Mouse (Mus musculus) heart, embryonic 12.5 days (tissue): ENCODE results near the gene Srrm1. TPM values are rescaled to one million over a fixed set of nuclear protein-coding genes. Genes with fewer than 3 reads are reported as not detected.
A peak's percentile ranks its signal among the peaks of the same experiment; 100 is the strongest.

Experiments
- ATAC-seq: fragments of 200-750 bp; cut with Nextera tagmentation; 2 replicates; pipeline ENCODE4 v1.8.0; 2017; ENCODE audit warnings: moderate TSS enrichment, moderate library complexity; ENCODE audit not compliant: insufficient number of reproducible peaks, low FRiP score
- H3K27ac ChIP-seq: fragments of 300-500 bp; sonication (generic); 2 replicates; pipeline ENCODE4 v1.5.1; 2016; ENCODE audit warnings: mild to moderate bottlenecking, moderate library complexity; ENCODE audit not compliant: poor library complexity, severe bottlenecking
- H3K27me3 ChIP-seq: fragments of 300-500 bp; sonication (generic); replicated peaks from 2 replicates; pipeline ENCODE4 v1.6.1; 2016; ENCODE audit warnings: mild to moderate bottlenecking, moderate library complexity
- H3K36me3 ChIP-seq: fragments of 300-500 bp; sonication (generic); 2 replicates; pipeline ENCODE4 v1.6.1; 2016; ENCODE audit warnings: mild to moderate bottlenecking, moderate library complexity
- H3K4me1 ChIP-seq: fragments of 300-500 bp; sonication (generic); replicated peaks from 2 replicates; pipeline ENCODE4 v1.6.1; 2016; ENCODE audit warnings: mild to moderate bottlenecking
- H3K4me2 ChIP-seq: fragments of 300-500 bp; sonication (generic); 2 replicates; pipeline ENCODE4 v1.6.1; 2016; ENCODE audit warnings: mild to moderate bottlenecking, moderate library complexity
- H3K4me3 ChIP-seq: fragments of 300-500 bp; sonication (generic); 2 replicates; pipeline ENCODE4 v1.5.1; 2016; ENCODE audit warnings: mild to moderate bottlenecking
- H3K9ac ChIP-seq: fragments of 300-500 bp; sonication (generic); 2 replicates; pipeline ENCODE4 v1.6.1; 2016; ENCODE audit warnings: mild to moderate bottlenecking, moderate library complexity
- H3K9me3 ChIP-seq: fragments of 300-500 bp; sonication (generic); replicated peaks from 2 replicates; pipeline ENCODE4 v1.6.1; 2016; ENCODE audit warnings: mild to moderate bottlenecking, moderate library complexity
- WGBS: fragments of 180-500 bp; shearing (Covaris S2); methylation state at CpG from one replicate; pipeline ENCODE4 v1.1.7; 2016; 5-methylcytosine and 5-hydroxymethylcytosine counted together
- polyA plus RNA-seq: library from polyadenylated mRNA; unstranded; fragments of >200 nt; fragmentation: Nextera tagmentation; extraction: Ambion mirVana; gene quantifications from 2 replicates; pipeline ENCODE4 v1.2.1, GENCODE M21; 2016

Gene Srrm1
- polyA plus RNA-seq, 1 experiment from 2014 or later: 170 TPM

DNA sequence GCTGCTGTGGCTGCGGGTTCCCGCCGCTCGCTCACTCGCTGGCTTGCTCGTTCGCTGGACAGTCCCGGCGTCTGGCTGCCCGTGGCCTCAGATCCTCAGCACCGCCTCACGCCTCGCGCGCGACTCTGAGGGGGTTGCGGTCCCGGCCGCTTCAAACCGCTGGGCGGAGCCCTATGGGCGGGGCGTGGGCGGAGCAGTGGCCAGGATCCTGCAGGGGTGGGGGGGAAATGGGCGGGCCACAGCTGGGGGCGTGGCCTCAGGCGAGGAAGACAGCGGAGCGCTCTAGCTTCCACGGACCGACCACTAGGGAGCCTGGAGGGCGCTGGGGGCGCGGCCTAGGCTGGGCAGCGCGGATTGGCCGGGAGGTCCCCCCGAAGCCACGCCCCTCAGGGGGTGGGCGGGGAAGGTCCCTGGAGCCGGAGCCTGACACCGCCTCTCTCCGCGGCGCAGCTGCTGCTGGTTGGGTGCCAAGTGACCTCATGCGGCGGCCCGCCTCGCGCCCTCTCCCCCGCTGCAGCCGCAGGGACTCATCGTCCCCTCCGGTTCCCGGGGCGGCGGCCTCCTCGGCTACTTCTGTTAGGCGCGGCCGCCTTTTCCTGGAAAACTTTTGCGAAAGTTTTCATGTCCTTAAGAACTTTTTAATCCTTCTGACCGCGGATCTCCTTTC, 80.3 kb downstream of the Srrm1 start, which contains the start of gene Clic4:
Gene Clic4 (minus strand): TSS at position 175 of the 667 bp plus-strand sequence.
- H3K27ac ChIP-seq: peak within 1 kb of the TSS; percentile 99
- WGBS: under 1% methylated on average over 59 of the region's 64 CpGs
- H3K4me3 ChIP-seq: peak within 1 kb of the TSS; percentile 97
- H3K36me3 ChIP-seq: peaks cover 7% of the 10 kb centered on the region; the same call in 1 of the 2 replicates
- ATAC-seq: peak; percentile 98
- H3K27me3 ChIP-seq: no peaks in the 10 kb centered on the region
- H3K9me3 ChIP-seq: no peaks in the 10 kb centered on the region
- peak within 1 kb of the TSS; percentile 76 for H3K4me2 ChIP-seq
- peaks cover 49% of the 10 kb centered on the region for H3K4me1 ChIP-seq
- H3K9ac ChIP-seq: peak within 1 kb of the TSS; percentile 100

DNA sequence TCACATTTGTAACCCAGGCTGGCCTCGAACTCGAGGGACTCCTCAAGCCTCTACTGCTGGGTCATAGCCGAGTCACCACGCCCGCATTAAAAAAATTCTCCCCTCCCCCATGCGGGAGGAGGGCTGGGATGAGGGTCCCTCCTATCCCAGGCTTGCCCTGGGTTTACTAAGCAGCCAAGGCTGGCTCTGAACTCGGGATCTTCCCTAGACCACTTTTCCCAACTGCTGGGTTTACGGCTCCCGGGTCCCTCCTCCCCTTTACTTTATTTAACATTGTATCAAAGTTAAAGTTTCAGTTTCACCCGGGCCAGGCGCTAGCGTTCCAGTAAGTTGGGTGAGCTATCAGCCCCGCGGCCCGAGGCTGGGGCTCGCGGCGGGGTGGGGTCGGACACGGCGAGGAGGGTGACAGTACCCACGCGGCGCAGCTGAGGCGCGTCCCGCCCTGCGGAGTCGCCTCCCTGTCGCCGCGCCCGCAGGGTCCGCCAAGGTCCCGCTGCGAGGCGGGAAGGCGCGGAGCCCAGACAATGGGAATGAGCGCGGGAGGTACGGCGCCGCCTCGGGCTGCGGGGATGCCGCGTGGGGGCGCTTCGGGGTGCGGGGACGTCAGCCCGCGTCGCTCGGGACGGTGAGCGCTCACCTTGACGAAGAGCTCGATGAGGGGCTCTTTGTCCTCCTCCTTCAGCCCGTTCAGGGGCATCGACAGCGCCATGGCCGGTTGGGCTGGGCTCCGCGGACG, 81.1 kb downstream of the Srrm1 start:
- under 1% methylated on average over 67 of the region's 67 CpGs for WGBS
- Histone ChIP-seq H3K4me3 (peak overlapping the region; percentile 97), H3K9me3 (no peaks in the 10 kb centered on the region), H3K36me3 (peaks cover 7% of the 10 kb centered on the region; the same call in 1 of the 2 replicates), H3K27ac (peak overlapping the region; percentile 99), H3K9ac (peak overlapping the region; percentile 100), H3K27me3 (no peaks in the 10 kb centered on the region), H3K4me1 (peaks cover 49% of the 10 kb centered on the region), H3K4me2 (peak overlapping the region; percentile 76)
- ATAC-seq: peak; percentile 60

DNA sequence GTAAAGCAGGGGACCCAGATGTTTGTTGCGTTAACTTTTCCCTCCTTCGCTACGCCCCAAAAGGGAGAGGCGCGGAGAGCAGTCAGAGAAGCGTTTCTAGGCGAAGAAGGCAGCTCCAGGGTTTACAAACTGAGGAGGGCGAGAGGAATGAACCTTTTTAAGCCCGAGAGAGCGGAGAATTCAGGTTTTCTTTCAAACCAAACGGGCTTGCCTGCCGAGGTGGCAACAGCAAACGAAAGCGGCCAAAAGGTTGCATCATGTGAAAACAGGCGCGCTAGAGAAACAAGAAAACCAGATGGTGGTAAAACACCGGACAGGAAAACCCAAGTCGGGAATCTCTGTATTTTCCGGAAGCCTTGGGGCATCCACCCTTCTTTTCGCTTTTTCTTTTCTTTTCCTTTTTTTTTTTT, 81.7 kb downstream of the Srrm1 start:
- H3K9ac ChIP-seq: peak overlapping the region; percentile 100
- H3K27ac ChIP-seq: peak overlapping the region; percentile 99
- H3K4me2 ChIP-seq: peak overlapping the region; percentile 76
- ATAC-seq: no peak
- H3K9me3 ChIP-seq: no peaks in the 10 kb centered on the region
- H3K36me3 ChIP-seq: peaks cover 7% of the 10 kb centered on the region; the same call in 1 of the 2 replicates
- WGBS: under 1% methylated on average over 20 of the region's 20 CpGs
- H3K4me1 ChIP-seq: peaks cover 48% of the 10 kb centered on the region
- H3K4me3 ChIP-seq: peak overlapping the region; percentile 97
- H3K27me3 ChIP-seq: no peaks in the 10 kb centered on the region

Other genes starting within 250 kb of the Srrm1 start
- 0.04 and 0.06 TPM in 2 replicates for gene Runx3, start 232.7 kb downstream of the Srrm1 start, polyA plus RNA-seq
- gene Clic4, start 80.5 kb downstream of the Srrm1 start, polyA plus RNA-seq: 291 and 300 TPM in 2 replicates
- 0.37 and 0.63 TPM in 2 replicates for gene Ncmap, start 44.9 kb upstream of the Srrm1 start, polyA plus RNA-seq
- 10.3 and 10.4 TPM in 2 replicates for gene Rcan3, start 80.5 kb upstream of the Srrm1 start, polyA plus RNA-seq
- gene Stpg1, start 141.5 kb upstream of the Srrm1 start, polyA plus RNA-seq: 0.31 and 0.47 TPM in 2 replicates
- gene Nipal3, start 141.7 kb upstream of the Srrm1 start, polyA plus RNA-seq: 4.0 and 4.2 TPM in 2 replicates
- gene Grhl3, start 220.3 kb upstream of the Srrm1 start, polyA plus RNA-seq: 6.0 and 6.8 TPM in 2 replicates